Mouse (Mus musculus) urinary bladder, postnatal 10 days (tissue): Measurements from ENCODE around the gene Greb1.

Source experiments
- DNase-seq: peaks from one replicate; pipeline ENCODE4 v3.0.0; 2022; ENCODE audit warnings: low spot score

Gene Greb1

GRCm38 (mm10) chr12:16805511-16805910 is 4.8 kb upstream of the Greb1 start:
- DNase-seq = no peak

GRCm38 (mm10) chr12:16803956-16804430 is 3.3 kb upstream of the Greb1 start:
- DNase-seq = no peak

- DNase-seq = no peak
Observed at GRCm38 (mm10) chr12:16803237-16803955, 2.7 kb upstream of the Greb1 start.

- DNase-seq = no peak
Observed at GRCm38 (mm10) chr12:16800959-16801315, 251 bp upstream of the Greb1 start.

- DNase-seq = no peak
Observed at GRCm38 (mm10) chr12:16799928-16800258, 793 bp downstream of the Greb1 start.

- DNase-seq = no peak
Observed at GRCm38 (mm10) chr12:16798894-16799293, 1.8 kb downstream of the Greb1 start.

- no peak for DNase-seq
Observed at GRCm38 (mm10) chr12:16795781-16796180, 4.9 kb downstream of the Greb1 start.

GRCm38 (mm10) chr12:16793371-16793770 is 7.3 kb downstream of the Greb1 start:
- no peak for DNase-seq

GRCm38 (mm10) chr12:16790456-16790855 is 10.2 kb downstream of the Greb1 start:
- DNase-seq = no peak

- no peak for DNase-seq
Observed at GRCm38 (mm10) chr12:16789756-16790155, 10.9 kb downstream of the Greb1 start.

- DNase-seq = no peak
Observed at GRCm38 (mm10) chr12:16789199-16789598, 11.5 kb downstream of the Greb1 start.

GRCm38 (mm10) chr12:16788600-16788999 is 12.1 kb downstream of the Greb1 start:
- DNase-seq = no peak

- no peak for DNase-seq
Observed at GRCm38 (mm10) chr12:16781034-16781746, 19.5 kb downstream of the Greb1 start.

GRCm38 (mm10) chr12:16780320-16780719 is 20.4 kb downstream of the Greb1 start:
- no peak for DNase-seq

GRCm38 (mm10) chr12:16779165-16779564 is 21.5 kb downstream of the Greb1 start:
- no peak for DNase-seq

GRCm38 (mm10) chr12:16778523-16778922 is 22.2 kb downstream of the Greb1 start:
- no peak for DNase-seq

- DNase-seq = no peak
Observed at GRCm38 (mm10) chr12:16775351-16775750, 25.3 kb downstream of the Greb1 start.

- no peak for DNase-seq
Observed at GRCm38 (mm10) chr12:16774605-16775004, 26.1 kb downstream of the Greb1 start.

GRCm38 (mm10) chr12:16769601-16770165 is 31.0 kb downstream of the Greb1 start:
- no peak for DNase-seq

- no peak for DNase-seq
Observed at GRCm38 (mm10) chr12:16768711-16769110, 32.0 kb downstream of the Greb1 start.

- no peak for DNase-seq
Observed at GRCm38 (mm10) chr12:16768251-16768650, 32.4 kb downstream of the Greb1 start.

GRCm38 (mm10) chr12:16764776-16765445 is 35.8 kb downstream of the Greb1 start:
- no peak for DNase-seq
